Mouse (Mus musculus) retina, embryonic 14.5 days (tissue): ENCODE data around the gene Gsc.

Experiments
- DNase-seq: peaks from one replicate; pipeline ENCODE4 v3.0.0-alpha.2; 2015; ENCODE audit warnings: low spot score

The Gsc gene

GRCm38 (mm10) chr12:104472601-104473424, at the start of gene Gsc:
Gene Gsc, minus strand, starts transcription at chr12:104473330.
- peak; percentile 63 for DNase-seq

DNA sequence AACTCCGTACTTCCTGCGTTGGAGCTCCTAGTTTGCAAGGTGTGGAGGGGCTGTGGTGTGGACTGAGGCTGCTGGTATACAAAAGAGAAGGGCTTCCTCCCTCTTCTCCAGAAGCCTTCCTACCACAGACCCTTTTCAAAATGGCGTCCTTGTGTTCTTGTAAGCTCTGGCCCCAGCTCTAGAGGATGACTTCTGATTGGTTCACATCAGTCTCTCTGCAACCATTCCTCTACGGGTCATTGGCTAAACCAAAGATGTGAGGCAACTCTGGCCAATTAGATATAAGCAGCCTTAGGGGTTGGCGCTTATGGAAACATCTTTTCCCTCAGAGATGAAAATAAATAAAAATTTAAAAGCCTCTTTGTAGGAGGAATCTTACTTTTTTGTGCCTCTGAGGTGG, 46.6 kb upstream of the Gsc start:
- no peak for DNase-seq

DNA sequence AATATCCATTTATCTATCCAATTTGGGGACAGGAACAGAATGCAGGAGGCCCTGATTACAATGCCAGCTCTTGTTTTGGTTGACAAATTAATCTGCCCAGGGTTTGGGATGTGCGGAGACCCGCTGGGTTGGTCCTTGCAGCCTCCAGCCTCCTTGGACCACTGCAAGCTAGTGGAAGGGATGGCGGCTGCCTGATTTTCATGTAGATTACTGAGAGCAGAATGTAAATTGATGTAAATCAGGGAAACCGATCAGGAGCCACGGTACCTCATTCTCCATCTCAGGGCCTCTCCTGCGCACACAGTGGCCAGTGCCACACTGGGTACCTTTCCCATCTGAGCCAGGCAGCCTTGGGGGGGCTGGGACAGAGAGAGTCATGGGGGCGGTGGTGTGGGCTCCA, 34.8 kb upstream of the Gsc start:
- no peak for DNase-seq

- no peak for DNase-seq
Measured at GRCm38 (mm10) chr12:104492009-104492408, 18.9 kb upstream of the Gsc start.

- DNase-seq: peak; percentile 17
Measured at GRCm38 (mm10) chr12:104486205-104486604, 13.1 kb upstream of the Gsc start.

DNA sequence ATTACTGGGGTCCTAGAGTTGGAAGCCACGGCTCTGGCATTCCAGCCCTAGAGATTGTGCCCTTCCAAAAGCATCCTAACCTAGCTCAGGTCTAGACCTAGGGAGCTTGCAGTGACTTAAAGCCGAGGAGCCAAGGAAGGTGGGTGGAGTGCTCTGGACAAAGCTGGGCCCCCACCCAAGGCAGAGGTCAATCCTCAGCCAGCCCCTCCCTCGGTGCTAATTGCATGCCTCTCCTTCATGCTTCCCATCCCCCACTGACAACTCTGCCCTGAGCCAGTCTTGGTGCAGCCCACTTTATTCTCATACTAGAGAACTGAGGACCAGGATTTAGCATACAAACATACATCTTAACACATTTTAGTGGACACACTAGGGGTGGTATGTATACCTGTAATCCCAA, 12.0 kb upstream of the Gsc start:
- no peak for DNase-seq

DNA sequence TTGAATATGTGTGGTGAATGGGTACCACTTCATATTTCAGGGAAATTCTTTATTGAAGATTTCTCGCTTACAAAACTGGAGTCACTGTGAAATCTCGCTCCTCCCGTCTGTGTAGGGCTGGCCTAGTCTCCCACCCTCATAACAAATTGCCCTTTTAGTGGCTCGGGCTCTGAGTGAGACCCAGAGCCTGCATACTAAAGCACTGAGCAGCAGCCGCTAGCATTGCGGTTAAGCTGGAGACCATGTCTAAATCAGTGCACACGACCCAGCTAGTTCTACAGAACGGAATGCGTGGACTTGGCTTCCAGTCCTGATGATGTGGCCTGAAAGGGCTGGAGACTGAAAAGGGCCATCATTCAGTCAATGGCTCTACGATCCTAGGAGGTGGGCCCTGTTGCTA, 7.9 kb upstream of the Gsc start:
- DNase-seq: no peak

- peak; percentile 40 for DNase-seq
Measured at GRCm38 (mm10) chr12:104478193-104478592, 5.1 kb upstream of the Gsc start.

- no peak for DNase-seq
Measured at GRCm38 (mm10) chr12:104477501-104477900, 4.4 kb upstream of the Gsc start.

- peak; percentile 45 for DNase-seq
Measured at GRCm38 (mm10) chr12:104477066-104477465, 3.9 kb upstream of the Gsc start.

GRCm38 (mm10) chr12:104475946-104476345, 2.8 kb upstream of the Gsc start:
- peak; percentile 50 for DNase-seq

- peak; percentile 37 for DNase-seq
Measured at GRCm38 (mm10) chr12:104474881-104475740, 2.0 kb upstream of the Gsc start.

DNA sequence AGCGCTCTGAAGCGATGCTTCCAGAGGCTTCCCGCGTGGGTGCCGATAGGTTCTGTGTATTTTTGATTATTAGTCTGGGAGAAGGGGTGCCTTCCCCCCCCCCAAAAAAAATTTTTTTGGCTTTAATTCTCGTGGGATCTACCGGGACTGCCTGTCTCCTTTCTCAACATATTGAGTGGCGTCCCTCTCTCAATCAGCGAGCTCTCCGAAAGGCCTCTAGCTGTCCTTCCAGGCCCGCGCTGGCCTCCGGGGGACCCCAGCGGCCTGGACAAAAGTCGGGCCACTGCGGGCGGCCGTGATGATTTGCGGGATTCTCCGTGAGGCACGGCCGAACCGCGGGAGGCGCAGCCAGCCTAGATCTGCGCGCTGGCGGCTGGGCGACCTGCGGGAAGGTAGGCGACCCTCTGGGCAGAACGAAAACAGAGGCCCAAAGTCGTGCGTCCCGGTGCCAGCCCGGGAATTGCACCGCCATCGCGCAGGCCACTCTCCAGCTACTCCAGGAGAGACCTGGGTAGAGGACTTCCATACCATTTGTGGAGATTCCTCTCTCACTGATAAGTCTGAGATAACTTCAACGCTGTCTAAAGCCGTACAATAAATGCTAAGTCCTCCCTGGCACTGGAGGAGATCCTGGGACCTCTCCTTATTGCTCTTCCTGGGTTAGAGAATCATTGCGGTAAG, 1.2 kb upstream of the Gsc start:
- peak; percentile 49 for DNase-seq

DNA sequence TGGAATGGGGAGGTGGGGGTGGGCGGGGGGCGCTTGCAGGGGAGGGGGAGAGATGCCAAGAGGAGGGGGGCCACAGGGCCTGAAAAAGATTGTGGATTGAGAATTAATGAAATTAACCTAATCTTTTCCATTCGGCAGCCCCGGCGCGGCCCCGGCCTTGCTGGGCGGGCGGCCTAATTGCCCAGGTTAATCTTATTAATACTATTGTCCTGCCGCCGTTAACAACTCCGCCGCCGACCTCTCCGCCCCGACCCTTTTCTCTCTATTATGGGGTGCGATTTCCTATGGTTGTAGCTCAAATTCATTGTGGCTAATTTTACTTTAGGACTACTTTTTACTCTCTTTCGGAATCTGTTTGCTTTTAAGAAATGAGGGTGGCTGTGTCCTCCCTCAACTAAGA, 362 bp upstream of the Gsc start:
- DNase-seq: peak; percentile 37

GRCm38 (mm10) chr12:104472218-104472525, 958 bp downstream of the Gsc start:
- DNase-seq: no peak

DNA sequence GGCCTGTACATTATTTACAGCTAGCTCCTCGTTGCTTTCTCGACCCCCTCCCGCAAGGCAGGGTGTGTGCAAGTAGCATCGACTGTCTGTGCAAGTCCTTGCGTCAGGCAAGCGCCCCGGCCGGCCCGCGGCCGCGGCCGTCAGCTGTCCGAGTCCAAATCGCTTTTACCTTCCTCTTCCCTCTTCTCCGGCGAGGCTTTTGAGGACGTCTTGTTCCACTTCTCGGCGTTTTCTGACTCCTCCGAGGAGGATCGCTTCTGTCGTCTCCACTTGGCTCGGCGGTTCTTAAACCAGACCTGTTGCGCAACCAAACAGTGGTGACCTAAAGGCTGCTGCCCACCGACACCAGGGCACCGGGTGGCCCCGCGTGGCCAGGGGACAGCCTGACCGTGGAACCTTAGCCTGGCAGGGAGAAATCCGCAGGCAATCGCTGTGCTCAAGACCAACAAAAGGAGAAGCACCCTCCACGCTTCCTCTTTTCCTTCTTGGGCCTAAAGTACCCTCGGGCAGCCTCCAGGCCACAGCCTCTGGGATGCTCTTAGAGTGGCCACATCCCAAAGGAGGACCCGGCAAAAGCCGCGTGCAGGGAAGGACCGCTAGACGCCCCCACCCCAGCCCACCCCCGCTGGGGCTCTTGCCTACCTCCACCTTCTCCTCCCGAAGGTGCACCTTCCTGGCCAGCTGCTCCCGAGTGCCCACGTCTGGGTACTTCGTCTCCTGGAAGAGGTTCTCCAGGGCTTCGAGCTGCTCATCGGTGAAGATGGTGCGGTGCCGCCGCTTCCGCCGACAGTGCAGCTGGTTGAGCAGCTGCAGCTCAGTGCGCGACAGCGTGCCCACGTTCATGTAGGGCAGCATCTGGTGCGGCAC, 1.5 kb downstream of the Gsc start:
- peak; percentile 53 for DNase-seq

GRCm38 (mm10) chr12:104470646-104471045, 2.5 kb downstream of the Gsc start:
- peak; percentile 13 for DNase-seq

- DNase-seq: no peak
Measured at GRCm38 (mm10) chr12:104468783-104469182, 4.3 kb downstream of the Gsc start.

- DNase-seq: no peak
Measured at GRCm38 (mm10) chr12:104467372-104467771, 5.8 kb downstream of the Gsc start.

GRCm38 (mm10) chr12:104466930-104467329, 6.2 kb downstream of the Gsc start:
- peak; percentile 48 for DNase-seq

- no peak for DNase-seq
Measured at GRCm38 (mm10) chr12:104461372-104461771, 11.8 kb downstream of the Gsc start.

- DNase-seq: no peak
Measured at GRCm38 (mm10) chr12:104459377-104459776, 13.8 kb downstream of the Gsc start.
